Mouse (Mus musculus) kidney, adult 9 months (tissue): ENCODE data around the gene Krt33b.

Source experiments
- DNase-seq: peaks from one replicate; pipeline ENCODE4 v3.0.0; 2022

The Krt33b gene

GRCm38 (mm10) chr11:99993620-99994383 lies 35.9 kb downstream of the Krt33b start, which contains the start of gene Krtap17-1:
TSS of gene Krtap17-1 (minus strand) at chr11:99993994.
- no peak for DNase-seq

GRCm38 (mm10) chr11:99990571-99990970 lies 39.1 kb downstream of the Krt33b start:
- DNase-seq, result no peak

- no peak for DNase-seq
Measured at GRCm38 (mm10) chr11:99989881-99990405, 39.7 kb downstream of the Krt33b start.

- no peak for DNase-seq
Measured at GRCm38 (mm10) chr11:99988530-99988929, 41.1 kb downstream of the Krt33b start.

DNA sequence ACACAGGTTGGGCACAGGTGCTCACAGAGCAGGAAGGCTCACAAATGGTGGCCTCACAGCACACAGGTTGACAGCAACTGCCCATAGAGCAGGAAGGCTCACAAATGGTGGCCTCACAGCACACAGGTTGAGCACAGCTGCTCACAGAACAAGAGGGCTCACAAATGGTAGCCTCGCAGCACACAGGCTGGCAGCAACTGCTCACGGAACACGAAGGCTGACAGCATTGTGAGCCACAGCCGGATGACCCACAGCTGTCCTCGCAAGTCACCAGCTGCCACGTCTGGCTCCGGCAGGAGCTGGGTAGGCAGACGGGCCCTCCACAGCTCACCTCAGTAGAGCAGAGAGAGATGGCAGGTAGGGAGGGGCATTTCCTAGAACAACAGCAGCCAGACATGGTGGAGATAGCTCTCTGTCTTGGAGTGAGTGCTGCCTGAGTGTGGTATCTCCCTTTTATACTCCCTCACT lies 43.5 kb downstream of the Krt33b start, which contains the start of gene Krtap16-1:
Krtap16-1 (minus strand) TSS at position 418 of the 468 bp plus-strand sequence.
- DNase-seq, result no peak

- DNase-seq, result no peak
Measured at GRCm38 (mm10) chr11:99985291-99986092, 44.2 kb downstream of the Krt33b start.

DNA sequence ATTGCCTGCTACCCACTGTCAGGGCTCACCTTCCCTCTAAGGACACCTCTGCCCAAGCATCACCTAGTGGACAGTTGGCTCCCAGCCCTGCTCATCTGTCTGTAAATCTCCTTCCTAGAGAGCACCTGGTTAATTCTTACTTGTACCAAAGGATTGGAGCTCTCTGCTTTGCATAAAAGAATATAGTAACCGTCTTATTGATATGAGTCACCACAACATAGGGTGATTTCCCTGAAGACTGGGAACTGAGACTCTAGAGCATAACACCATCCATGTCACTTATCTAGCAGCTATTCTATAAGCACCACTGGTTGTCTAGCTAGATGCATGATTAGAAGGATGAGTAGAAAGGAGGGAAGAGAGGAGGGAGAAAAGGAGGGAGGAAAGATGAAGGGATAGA lies 46.2 kb downstream of the Krt33b start:
- DNase-seq, result no peak

- DNase-seq, result no peak
Measured at GRCm38 (mm10) chr11:99982731-99983130, 46.9 kb downstream of the Krt33b start.

DNA sequence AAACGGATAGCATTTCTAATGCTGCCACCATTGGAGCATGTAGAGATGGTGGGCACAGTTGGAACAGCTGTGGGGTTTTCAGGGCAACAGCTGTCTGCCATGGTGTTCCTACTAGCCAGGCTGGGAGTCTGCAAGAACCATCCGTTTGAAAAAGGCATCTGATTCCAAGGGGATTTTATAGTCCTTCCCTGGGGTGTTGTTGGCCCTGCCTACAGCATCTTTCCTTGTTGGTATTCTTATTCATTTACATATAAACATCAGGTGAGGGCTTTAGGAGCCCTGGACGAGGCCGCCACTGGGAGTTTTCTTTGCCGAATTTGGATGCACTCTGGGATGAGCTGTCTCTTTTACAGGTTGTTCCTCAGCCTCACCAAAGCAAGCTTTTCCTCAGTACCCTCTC lies 50.7 kb downstream of the Krt33b start, which contains the start of gene Krtap29-1:
Krtap29-1 (minus strand) TSS at position 101 of the 400 bp plus-strand sequence.
- DNase-seq, result no peak
